Mouse (Mus musculus): Measurements from ENCODE around the gene Cmah.

Gene Cmah

GRCm38 (mm10) chr13:24327201-24327600 is at the start of gene Cmah:
TSS of gene Cmah (plus strand) at chr13:24327404.
- DNase-seq: no peak

DNA sequence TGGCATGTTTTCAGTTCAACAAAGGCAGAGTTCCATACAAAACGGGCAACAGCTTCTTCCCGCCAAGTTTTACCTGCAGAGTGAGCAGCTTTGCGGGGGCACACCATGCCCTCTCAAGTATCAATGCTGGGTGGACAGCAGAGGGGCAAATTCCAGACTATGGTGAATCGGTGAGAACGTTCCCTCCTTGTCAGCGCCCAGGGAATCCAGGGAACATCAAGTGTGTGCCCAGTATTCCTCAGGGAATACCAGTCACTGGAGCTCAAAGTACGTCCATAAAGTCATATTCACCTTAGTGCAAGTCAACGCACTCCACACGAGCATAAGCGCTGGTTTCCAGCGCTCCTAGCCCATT is 47.8 kb upstream of the Cmah start:
- no peak for DNase-seq

GRCm38 (mm10) chr13:24279762-24280438 is 47.3 kb upstream of the Cmah start:
- peak; percentile 43 for DNase-seq

DNA sequence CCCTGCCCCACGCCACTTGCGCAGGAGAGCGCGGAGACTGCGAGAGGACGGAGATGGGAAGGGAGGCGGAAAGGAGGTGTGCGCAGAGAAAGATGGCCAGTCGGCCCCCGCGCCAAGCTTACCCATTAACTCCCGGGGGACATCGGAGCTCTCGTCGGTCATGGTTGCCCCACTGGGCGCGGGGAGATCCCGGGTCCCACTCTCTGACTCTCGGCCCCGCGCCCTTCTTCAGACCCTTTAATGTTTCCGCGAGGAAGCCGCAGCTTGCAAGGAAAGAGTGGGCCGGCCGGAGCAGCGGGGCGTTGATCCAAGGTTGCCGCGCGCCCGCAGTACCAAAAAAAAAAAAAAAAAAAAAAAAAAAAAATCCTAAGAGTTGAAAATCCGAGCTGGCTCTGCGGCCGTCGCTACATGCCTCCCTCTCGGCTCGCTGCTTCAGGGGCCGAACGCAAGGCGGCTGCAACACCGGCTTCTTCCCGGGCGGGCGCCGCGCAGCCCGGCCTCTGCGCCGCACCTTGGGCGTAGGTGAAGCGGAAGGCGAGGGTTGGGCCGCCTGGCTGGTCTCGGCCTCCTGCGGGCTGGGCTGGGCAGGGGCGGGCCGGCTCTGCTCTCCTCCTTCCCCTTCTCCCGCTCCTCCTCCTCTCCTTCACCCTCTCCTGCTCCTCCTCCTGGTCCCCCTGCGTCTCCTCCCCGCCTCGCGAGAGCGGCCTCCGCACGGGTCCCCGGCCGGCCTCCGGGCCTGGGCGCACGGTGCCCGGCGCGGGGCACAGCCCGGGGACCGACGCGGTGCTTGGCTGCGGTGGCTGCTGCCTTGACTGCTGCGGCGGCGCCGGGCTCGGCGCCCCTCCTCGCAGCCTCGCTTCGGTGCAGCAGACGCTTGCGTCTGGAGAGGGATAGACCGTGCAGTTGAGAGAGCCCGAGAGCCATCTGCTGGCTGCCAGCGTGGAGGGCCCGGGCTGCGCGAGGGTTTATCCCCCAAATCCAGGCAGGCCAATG is 46.5 kb upstream of the Cmah start, which contains the start of gene Carmil1:
Carmil1 (minus strand) TSS at position 357 of the 993 bp plus-strand sequence.
- peak; percentile 88 for DNase-seq

- peak; percentile 39 for DNase-seq
These were observed 39.8 kb upstream of the Cmah start for GRCm38 (mm10) chr13:24287381-24287780.

GRCm38 (mm10) chr13:24297252-24297651 is 30.0 kb upstream of the Cmah start:
- DNase-seq: peak; percentile 49

GRCm38 (mm10) chr13:24305486-24305885 is 21.7 kb upstream of the Cmah start:
- DNase-seq: no peak

DNA sequence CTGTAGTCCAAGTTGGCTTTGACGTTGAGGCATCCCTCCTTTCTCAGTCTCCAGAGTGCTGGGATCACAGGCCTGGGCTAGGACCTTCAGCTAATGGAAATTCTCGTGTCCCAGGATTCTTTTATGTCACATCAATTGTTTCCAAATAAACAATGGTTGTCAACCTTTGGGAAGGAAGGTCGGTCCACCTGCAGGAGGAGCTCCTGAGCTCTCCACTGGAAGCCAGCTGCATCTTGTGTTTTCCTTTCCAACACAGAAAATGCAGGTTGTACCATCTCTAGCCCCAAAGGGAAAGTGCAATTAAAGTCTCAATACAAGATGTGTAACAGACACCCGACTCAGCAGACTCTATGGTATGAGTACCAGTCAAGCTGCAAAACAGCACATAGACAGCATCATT is 21.0 kb upstream of the Cmah start:
- no peak for DNase-seq

- DNase-seq: no peak
These were observed 15.9 kb upstream of the Cmah start for GRCm38 (mm10) chr13:24311011-24311940.

GRCm38 (mm10) chr13:24316563-24316962 is 10.6 kb upstream of the Cmah start:
- no peak for DNase-seq

DNA sequence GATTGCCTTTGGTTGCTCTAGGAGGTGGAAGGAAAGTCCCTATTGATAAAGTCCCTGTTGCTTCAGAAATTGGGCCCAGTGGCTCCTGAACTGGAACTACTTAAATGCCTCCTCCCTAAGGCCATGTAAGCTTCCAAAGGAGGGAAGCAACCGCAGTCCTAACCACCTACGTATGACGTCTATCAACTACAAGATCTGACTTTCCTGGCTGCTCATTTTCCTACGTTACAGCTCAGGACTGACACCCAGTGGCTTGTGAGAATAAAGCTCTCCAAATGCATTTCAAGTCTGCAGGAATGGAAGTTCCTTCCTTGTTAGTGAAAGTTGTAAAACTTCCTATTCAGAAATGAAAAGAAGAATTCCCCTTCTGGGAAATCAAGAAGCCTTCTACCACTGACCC is 8.6 kb upstream of the Cmah start:
- no peak for DNase-seq

- no peak for DNase-seq
These were observed 5.9 kb upstream of the Cmah start for GRCm38 (mm10) chr13:24321313-24321712.

GRCm38 (mm10) chr13:24328036-24328817 is 1.0 kb downstream of the Cmah start:
- DNase-seq: no peak

DNA sequence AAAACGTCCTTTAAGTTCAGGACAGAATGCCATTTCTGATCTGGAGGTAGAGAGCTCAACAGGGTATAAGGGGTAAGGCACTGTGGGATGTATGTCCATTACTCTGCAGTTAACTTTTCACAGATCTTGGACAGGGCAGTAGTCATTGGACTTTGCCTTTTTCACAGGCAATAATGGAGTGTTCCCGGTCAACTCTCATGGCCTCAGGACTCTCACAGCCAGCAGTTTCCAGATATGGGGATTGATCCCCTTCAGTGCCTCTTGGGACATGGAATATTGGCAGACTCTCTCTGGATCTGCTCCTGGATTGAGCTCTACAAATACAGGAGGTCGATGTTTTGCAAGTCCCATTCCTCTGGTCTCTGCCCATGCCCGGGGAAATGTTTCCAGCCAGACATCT is 2.9 kb downstream of the Cmah start:
- no peak for DNase-seq

DNA sequence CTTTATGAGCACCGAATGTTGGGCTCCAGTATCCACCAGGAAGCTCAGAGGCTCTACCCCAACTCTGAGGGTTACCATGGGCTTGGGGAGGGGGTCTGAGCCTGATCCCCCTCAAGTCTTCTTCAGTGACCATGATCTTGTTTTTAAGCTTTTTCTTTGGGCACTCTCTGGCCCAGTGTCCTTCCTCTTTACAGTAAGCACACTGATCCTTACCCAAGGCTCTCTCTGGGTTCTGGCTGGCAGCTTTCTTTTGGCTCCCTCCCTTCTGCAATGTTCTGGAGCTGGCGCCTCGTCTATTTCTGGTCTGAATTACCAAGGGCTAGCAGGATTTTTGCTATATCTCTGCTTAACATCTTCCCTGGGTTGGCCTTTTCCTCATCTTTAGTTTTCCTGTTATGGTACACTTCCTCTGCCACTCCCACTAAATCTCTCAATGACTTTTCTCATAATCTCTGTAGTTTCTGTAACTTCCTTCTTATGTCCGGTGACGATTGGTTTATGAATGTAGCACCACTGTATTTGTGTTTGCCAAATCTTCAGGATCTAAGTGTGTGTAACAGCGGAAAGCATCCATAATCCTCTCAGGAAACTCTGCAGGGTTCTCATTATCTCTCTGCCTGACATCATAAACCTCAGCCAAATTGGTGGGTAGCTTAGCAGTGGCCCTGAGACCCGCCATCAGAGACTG is 3.8 kb downstream of the Cmah start:
- DNase-seq: no peak

- no peak for DNase-seq
These were observed 5.3 kb downstream of the Cmah start for GRCm38 (mm10) chr13:24332537-24332936.

GRCm38 (mm10) chr13:24336818-24337217 is 9.6 kb downstream of the Cmah start:
- no peak for DNase-seq

GRCm38 (mm10) chr13:24337874-24338273 is 10.7 kb downstream of the Cmah start:
- no peak for DNase-seq

GRCm38 (mm10) chr13:24338343-24338861 is 11.2 kb downstream of the Cmah start:
- no peak for DNase-seq

DNA sequence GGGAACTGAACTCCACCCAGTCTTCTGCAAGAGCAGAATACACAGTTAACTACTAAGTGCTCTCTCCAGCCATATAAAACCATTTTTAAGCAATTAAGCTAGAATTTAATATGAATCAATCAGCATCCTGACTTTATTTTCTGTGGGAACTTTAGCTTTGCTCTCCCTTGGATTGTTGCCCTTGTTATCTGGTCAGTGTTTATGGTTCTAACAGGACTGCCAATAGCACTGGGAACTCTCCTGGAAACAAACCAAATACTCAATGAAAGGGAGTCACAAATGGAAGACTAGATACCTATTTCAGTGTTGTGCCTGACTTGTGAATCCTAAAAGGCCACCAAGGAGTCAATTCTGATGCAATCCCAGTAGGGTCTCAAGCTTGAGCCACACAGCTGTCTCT is 12.7 kb downstream of the Cmah start:
- DNase-seq: no peak

- no peak for DNase-seq
These were observed 13.3 kb downstream of the Cmah start for GRCm38 (mm10) chr13:24340462-24340861.

Data from cerebellum, adult 8-10 months (tissue).